Mouse (Mus musculus) heart, embryonic 13.5 days (tissue): ENCODE data around the gene Pnma5. TPM values are rescaled to one million over a fixed set of nuclear protein-coding genes. Genes with fewer than 3 reads are reported as not detected.
A peak's percentile ranks its signal among the peaks of the same experiment; 100 is the strongest.

Source experiments
- ATAC-seq: fragments of 200-750 bp; cut with Nextera tagmentation; 2 replicates; pipeline ENCODE4 v1.8.0; 2017; ENCODE audit warnings: moderate TSS enrichment; ENCODE audit not compliant: insufficient number of reproducible peaks, low FRiP score, low TSS enrichment; ENCODE audit errors: extremely low read depth
- H3K27ac ChIP-seq: fragments of 300-500 bp; sonication (generic); replicated peaks from 2 replicates; pipeline ENCODE4 v1.5.1; 2015; ENCODE audit warnings: moderate library complexity, mild to moderate bottlenecking, inconsistent platforms
- H3K27me3 ChIP-seq: fragments of 300-500 bp; sonication (generic); replicated peaks from 2 replicates; pipeline ENCODE4 v1.6.1; 2015; ENCODE audit warnings: mild to moderate bottlenecking, inconsistent platforms
- H3K36me3 ChIP-seq: fragments of 300-500 bp; sonication (generic); 2 replicates; pipeline ENCODE4 v1.6.1; 2015; ENCODE audit warnings: mild to moderate bottlenecking, inconsistent platforms
- H3K4me1 ChIP-seq: fragments of 300-500 bp; sonication (generic); 2 replicates; pipeline ENCODE4 v1.6.1; 2015; ENCODE audit warnings: inconsistent platforms
- H3K4me2 ChIP-seq: fragments of 300-500 bp; sonication (generic); 2 replicates; pipeline ENCODE4 v1.6.1; 2015; ENCODE audit warnings: inconsistent platforms, mild to moderate bottlenecking, moderate library complexity
- H3K4me3 ChIP-seq: fragments of 300-500 bp; sonication (generic); 2 replicates; pipeline ENCODE4 v1.5.1; 2015; ENCODE audit warnings: moderate library complexity, mild to moderate bottlenecking, inconsistent platforms
- H3K9ac ChIP-seq: fragments of 300-500 bp; sonication (generic); 2 replicates; pipeline ENCODE4 v1.6.1; 2015; ENCODE audit warnings: inconsistent platforms, mild to moderate bottlenecking, moderate library complexity
- H3K9me3 ChIP-seq: fragments of 300-500 bp; sonication (generic); 2 replicates; pipeline ENCODE4 v1.6.1; 2016; ENCODE audit warnings: inconsistent platforms
- WGBS: fragments of 180-500 bp; shearing (Covaris S2); methylation state at CpG from one replicate; pipeline ENCODE4 v1.1.7; 2015; ENCODE audit warnings: mixed read lengths; 5-methylcytosine and 5-hydroxymethylcytosine counted together
- polyA plus RNA-seq: library from polyadenylated mRNA; unstranded; fragments of >200 nt; fragmentation: Nextera tagmentation; extraction: Ambion mirVana; gene quantifications from 2 replicates; pipeline ENCODE4 v1.2.1, GENCODE M21; 2015

Pnma5 gene
- polyA plus RNA-seq, 1 experiment from 2014 or later = 0.16 TPM

DNA sequence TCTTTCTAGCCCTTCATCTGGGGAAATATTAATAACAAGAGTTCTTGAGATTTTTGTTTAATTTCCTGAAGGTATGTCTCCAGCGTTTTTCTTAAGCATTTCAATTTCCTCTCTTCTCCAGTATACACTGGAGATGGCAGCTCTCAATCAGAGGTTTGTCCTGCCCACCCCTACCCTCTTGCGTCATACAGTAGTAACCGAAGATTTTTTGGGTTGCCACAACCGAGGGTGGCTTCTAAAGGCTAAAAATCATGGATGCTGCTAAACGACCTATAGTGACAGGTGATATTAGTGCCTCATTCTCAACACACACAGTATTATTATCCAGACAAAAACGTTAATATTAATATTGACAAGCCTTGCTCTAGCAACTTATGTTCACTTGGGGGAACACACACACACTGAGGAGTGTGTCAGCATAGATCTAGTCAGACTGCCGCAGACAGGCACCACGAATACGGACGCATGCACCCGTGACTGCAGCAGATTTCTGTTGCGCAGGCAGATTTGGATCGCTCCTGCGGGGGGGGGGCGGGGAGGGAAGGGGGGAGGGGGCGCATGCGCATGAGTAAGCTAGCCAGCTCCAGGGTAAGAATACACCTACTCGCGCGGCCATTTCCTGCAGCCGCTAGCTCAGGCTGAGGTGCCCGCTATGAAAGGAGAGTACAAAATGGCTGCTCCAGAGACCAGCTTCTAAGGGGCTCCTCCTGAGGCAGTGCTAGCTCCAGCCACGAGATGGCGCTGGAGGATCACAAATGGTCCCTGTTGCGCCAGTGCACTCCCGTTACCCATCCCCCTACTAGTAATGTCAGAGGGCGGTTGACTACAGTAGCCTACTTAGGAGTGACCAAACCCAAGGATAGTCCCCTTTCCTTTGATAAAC, 29.1 kb downstream of the Pnma5 start:
- Histone ChIP-seq H3K4me1 (no peaks in the 10 kb centered on the region), H3K9ac (peak overlapping the region; percentile 61), H3K27ac (peak overlapping the region; percentile 67), H3K4me2 (peak overlapping the region; percentile 64), H3K27me3 (peaks cover 2% of the 10 kb centered on the region; the same call in 1 of the 2 replicates), H3K36me3 (no peaks in the 10 kb centered on the region), H3K9me3 (no peaks in the 10 kb centered on the region), H3K4me3 (peak overlapping the region; percentile 49)
- peak; percentile 95 for ATAC-seq
- 11% methylated on average over 23 of the region's 27 CpGs for WGBS

DNA sequence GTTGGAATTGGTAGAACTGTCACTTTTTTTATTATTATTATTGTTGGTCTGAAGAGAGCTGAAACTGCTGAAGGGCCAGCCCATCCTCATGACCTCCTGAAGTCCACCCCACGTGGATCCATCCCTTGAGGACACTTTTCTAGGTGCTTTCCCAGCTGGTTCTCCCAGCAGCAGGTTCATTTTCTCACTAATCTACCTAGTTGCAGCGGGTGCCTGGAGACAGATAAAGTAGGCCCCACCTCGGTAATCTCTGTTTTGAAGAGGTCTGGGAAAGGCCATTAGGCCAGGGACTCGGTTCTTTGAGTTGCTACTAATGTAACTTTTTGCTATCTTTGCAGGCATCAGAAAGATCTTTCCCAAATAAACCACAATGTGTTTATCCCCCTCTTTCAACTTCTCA, 31.2 kb downstream of the Pnma5 start:
- Histone ChIP-seq H3K9me3 (no peaks in the 10 kb centered on the region), H3K27me3 (peaks cover 2% of the 10 kb centered on the region), H3K4me2 (no peak overlapping the region), H3K36me3 (no peaks in the 10 kb centered on the region), H3K4me3 (no peak overlapping the region), H3K9ac (no peak overlapping the region), H3K4me1 (no peaks in the 10 kb centered on the region), H3K27ac (no peak overlapping the region)
- WGBS = 47% methylated on average over 4 of the region's 4 CpGs
- ATAC-seq = no peak

DNA sequence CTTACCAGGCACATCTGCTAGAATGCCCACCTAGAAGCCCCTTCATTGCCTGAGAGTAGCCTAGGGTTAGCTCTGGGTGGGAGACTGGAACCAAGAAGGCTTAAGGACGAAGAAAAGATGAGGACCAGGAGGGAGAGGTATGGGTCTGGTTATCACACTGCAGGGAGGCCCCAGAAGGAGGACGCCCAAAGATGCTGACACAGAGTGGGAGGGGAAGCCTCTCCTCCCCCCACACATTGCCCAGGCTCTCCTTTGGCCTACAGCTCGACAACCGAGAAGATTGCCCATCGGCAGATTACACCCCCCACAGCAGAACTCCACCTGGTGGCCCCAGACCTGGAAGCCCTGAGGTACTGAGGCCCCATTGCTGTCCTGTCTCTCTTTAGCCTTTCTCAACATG, 33.8 kb downstream of the Pnma5 start:
- no peak overlapping the region for H3K4me2 ChIP-seq
- ATAC-seq = no peak
- no peak overlapping the region for H3K27ac ChIP-seq
- H3K27me3 ChIP-seq = peaks cover 2% of the 10 kb centered on the region
- no peak overlapping the region for H3K4me3 ChIP-seq
- H3K4me1 ChIP-seq = no peaks in the 10 kb centered on the region
- 62% methylated on average over 5 of the region's 5 CpGs for WGBS
- no peak overlapping the region for H3K9ac ChIP-seq
- H3K9me3 ChIP-seq = no peaks in the 10 kb centered on the region
- H3K36me3 ChIP-seq = no peaks in the 10 kb centered on the region

DNA sequence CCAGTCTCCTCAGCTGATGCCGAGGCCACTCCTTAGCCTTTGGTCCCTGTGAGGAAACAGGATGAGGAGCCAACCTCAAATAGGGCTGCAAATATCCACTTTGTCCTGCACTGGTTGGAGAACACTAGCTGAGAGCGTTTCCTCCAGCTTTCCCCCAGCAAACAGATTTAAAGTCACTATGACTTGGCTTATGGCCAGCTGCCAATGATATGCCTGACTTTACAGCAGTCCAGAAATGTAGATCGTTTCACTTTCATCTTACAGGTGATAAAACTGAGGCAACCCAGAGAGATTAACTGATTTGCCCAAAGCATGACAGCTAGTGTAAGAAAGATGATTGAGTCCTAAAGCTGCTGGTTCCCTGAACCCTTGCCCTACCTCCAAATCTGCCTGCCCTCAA, 41.4 kb downstream of the Pnma5 start:
- Histone ChIP-seq H3K36me3 (no peaks in the 10 kb centered on the region), H3K9me3 (no peaks in the 10 kb centered on the region), H3K27ac (no peak overlapping the region), H3K9ac (no peak overlapping the region), H3K4me1 (no peaks in the 10 kb centered on the region), H3K4me3 (no peak overlapping the region), H3K4me2 (no peak overlapping the region), H3K27me3 (no peaks in the 10 kb centered on the region; the same call in 1 of the 2 replicates)
- WGBS = 43% methylated on average over 3 of the region's 3 CpGs
- ATAC-seq = no peak

DNA sequence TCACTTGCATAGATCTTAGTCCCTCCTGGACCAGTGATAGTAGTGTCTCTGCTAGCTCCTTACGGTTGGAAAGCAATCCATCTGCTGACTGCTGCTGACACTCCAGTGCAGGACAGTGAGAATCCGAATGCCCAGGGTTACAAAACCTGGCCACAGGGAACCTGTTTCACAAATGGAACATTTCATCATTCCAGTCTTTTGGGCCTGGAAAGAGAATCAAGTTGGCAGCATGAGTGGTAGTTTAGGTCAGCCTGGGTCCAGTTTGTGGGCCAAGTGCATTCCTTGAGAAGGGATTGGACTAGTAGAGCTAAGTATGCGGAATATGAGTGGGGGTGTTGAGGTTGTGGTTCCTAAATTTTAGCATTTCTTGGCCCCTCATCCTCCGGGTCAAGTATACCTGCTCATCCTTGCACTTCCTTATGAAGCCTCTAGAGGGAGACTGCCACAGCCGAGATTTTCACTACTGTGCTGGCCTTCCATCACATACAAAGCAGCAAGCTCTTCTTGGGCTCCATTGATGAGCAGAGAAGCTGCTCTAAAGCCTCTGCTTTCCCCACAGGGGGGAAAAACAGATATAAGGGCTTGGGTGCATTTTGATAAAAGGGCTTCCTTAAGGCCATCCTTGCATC, 44.5 kb downstream of the Pnma5 start:
- no peak overlapping the region for H3K27ac ChIP-seq
- no peak overlapping the region for H3K9ac ChIP-seq
- 49% methylated on average over 5 of the region's 5 CpGs for WGBS
- H3K9me3 ChIP-seq = no peaks in the 10 kb centered on the region
- no peak overlapping the region for H3K4me2 ChIP-seq
- no peaks in the 10 kb centered on the region for H3K36me3 ChIP-seq
- ATAC-seq = no peak
- H3K4me3 ChIP-seq = no peak overlapping the region
- no peaks in the 10 kb centered on the region for H3K4me1 ChIP-seq
- peaks cover 11% of the 10 kb centered on the region for H3K27me3 ChIP-seq

DNA sequence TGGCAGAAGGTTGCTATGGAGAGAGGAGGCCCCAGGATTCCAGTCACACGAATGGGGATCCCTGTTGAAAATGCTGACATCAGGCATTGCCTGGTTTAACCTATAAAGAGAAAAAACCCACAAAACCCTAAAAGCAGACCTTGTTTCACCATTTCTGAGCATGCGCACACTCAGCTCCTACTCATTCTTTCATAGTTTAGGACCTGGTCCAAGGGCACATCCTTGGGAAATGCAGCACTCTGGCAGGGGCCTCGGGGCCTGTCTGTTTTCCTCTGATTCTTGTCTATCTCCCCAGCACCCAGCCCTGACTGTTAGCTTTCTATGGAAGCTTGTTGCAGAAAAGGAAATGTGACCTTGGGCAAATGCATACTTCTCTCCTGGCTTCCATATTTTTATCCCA, 46.3 kb downstream of the Pnma5 start:
- WGBS = 68% methylated on average over 3 of the region's 3 CpGs

DNA sequence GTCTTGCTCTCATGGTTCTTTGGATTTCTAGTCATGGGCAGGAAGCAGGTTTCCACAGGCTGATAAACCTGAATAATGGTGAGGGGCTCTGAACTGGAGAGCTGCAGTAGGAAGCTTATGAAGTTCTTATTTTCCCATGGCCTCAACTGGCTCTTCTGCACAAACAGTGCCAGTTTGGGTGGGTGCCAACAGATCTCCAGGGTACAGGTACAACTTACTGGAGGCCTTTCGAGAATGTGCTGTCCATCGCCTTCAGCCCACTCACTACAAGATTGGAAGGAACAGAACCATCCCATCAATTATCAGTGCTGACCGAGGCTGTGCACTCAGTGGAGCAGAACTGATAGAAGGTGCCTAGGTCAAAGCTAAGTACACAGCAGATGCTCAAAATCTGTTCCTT, 48.5 kb downstream of the Pnma5 start:
- Histone ChIP-seq H3K27ac (no peak overlapping the region), H3K4me2 (no peak overlapping the region), H3K4me1 (no peaks in the 10 kb centered on the region), H3K36me3 (no peaks in the 10 kb centered on the region), H3K9ac (no peak overlapping the region), H3K27me3 (peaks cover 31% of the 10 kb centered on the region), H3K4me3 (no peak overlapping the region), H3K9me3 (no peaks in the 10 kb centered on the region)
- ATAC-seq = no peak
- WGBS = 80% methylated on average over 3 of the region's 3 CpGs

More for the DNA sequence above, 46.3 kb downstream of the Pnma5 start:
- ATAC-seq = no peak
- Histone ChIP-seq H3K4me1 (no peaks in the 10 kb centered on the region), H3K36me3 (no peaks in the 10 kb centered on the region), H3K4me3 (no peak overlapping the region), H3K4me2 (no peak overlapping the region), H3K9ac (no peak overlapping the region), H3K27me3 (peaks cover 20% of the 10 kb centered on the region), H3K27ac (no peak overlapping the region), H3K9me3 (no peaks in the 10 kb centered on the region)

DNA sequence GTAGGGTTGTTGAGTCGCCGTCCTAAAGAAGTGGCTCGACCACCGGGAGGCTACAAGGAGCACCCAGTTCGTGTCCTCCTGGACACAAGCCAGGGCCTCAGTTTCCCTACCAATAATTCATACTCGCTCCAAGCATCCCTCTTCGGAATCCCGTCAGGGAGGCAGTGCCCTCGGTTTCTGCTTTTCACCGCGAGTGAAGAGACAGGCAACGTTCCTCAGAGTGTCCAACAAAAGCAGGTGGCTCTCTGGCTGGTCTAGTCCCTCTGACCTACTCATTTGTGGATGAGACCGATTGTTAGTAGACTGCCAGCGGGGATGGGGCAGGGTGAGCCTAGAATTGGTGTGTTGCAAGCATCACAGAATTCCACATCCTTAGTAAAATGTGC, 49.4 kb downstream of the Pnma5 start:
- Histone ChIP-seq H3K27me3 (peaks cover 38% of the 10 kb centered on the region), H3K9ac (peak overlapping the region; percentile 74), H3K27ac (peak overlapping the region; percentile 32; the same call in 1 of the 2 replicates), H3K4me2 (peak overlapping the region; percentile 74), H3K9me3 (no peaks in the 10 kb centered on the region), H3K4me3 (peak overlapping the region; percentile 54), H3K36me3 (no peaks in the 10 kb centered on the region), H3K4me1 (no peaks in the 10 kb centered on the region)
- WGBS = 25% methylated on average over 14 of the region's 14 CpGs
- no peak for ATAC-seq

DNA sequence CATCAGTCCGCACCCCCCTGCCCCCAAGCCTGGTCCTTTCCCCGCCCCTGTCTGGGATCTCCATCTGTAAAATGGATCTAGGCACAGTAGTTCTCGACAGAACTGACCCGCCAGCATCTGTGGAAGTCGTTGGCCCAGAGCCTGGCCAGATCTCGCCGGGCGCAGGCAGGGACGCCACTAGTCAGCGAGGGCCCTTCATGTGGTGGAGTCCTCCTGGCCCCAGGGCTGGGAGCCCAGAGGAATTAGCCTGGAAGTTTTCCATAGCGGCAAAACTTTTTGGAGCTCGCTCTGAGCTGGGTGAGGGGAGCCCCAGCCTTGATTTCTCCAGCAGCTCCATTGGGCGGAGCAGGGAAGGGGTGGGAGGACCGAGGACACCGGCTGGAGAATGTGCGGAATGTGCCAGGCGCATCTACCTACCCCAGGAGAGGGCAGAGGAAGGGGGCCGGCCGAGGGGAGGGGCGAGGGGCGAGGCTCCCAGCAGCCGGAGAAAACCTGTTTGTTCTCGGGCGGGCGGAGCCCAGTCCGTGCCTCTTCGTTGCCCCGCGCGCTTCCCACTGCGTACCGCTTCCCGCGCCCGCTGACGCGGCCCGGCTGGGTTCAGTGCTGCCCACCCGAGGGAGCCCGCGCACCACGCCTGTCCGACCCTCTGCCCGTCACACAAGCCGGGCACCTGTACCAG, 49.9 kb downstream of the Pnma5 start, which contains the start of gene Zfp185:
Gene Zfp185 (plus strand): TSS at position 499 of the 679 bp plus-strand sequence.
- H3K27me3 ChIP-seq = peaks cover 42% of the 10 kb centered on the region
- peak within 1 kb of the TSS; percentile 32 for H3K27ac ChIP-seq
- peak; percentile 33; the same call in 1 of the 2 replicates for ATAC-seq
- peak within 1 kb of the TSS; percentile 74 for H3K9ac ChIP-seq
- 14% methylated on average over 32 of the region's 45 CpGs for WGBS
- no peaks in the 10 kb centered on the region for H3K9me3 ChIP-seq
- no peaks in the 10 kb centered on the region for H3K4me1 ChIP-seq
- peak within 1 kb of the TSS; percentile 54 for H3K4me3 ChIP-seq
- no peaks in the 10 kb centered on the region for H3K36me3 ChIP-seq
- peak within 1 kb of the TSS; percentile 74 for H3K4me2 ChIP-seq

DNA sequence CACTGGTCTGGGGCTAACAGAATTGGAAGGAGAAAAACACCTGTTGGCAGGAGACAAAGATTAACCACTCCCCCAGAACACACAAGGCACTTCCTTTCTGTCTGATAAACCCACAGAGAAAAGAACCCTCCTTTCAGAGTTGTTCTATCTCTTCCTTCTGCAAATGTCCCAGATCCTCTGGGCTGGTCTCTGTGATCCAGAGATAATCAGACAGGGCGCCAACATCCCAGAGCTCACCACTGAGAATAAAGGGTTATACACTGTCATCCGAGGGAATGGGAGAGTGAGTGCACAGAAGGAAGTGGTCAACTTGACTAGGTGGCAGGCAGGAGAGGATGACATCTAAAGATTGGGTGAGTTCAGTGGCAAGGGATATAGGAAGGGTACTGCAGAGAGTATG, 51.3 kb downstream of the Pnma5 start:
- 64% methylated on average over 2 of the region's 2 CpGs for WGBS

More for the DNA sequence above, 51.3 kb downstream of the Pnma5 start:
- Histone ChIP-seq H3K36me3 (no peaks in the 10 kb centered on the region), H3K4me3 (no peak overlapping the region), H3K9ac (no peak overlapping the region), H3K4me2 (no peak overlapping the region), H3K27ac (no peak overlapping the region), H3K27me3 (peaks cover 42% of the 10 kb centered on the region), H3K4me1 (no peaks in the 10 kb centered on the region), H3K9me3 (no peaks in the 10 kb centered on the region)
- no peak for ATAC-seq
